Mouse (Mus musculus): ENCODE results near the gene Tbc1d8b. TPM values are rescaled to one million over a fixed set of nuclear protein-coding genes. Genes with fewer than 3 reads are reported as not detected.
"Not testable (repeated sequence)": the region's sequence is repeated elsewhere in the genome, so short reads cannot be mapped to it uniquely, and the experiment has no call there.

Tbc1d8b gene
- polyA plus RNA-seq, 1 experiment from 2014 or later: 2.5 TPM

DNA sequence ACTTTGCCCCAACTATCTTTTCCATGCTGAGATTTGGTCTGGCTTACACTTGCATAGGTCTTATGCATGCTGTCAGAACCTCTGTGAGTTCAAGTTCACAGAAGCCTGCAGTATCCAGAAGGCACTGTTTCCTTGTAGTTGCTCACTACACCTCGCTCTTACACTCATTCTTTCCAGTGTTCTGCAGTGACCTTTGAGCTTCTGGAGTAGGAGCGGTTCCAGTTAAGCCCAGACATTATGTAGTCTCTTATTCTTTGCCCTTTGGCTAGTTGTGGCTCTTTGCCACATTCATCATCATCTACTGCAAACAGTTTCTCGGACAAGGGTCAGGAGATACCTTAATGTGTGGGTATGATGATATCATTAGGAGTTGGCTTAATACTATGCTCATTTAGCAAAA lies 45.7 kb downstream of the Tbc1d8b start:
- no peak for ATAC-seq (replicated peaks; ENCODE audit: insufficient number of reproducible peaks, insufficient read depth, low FRiP score, low read depth)
- 81% methylated on average over 3 of the region's 3 CpGs for WGBS
- no peaks in the 10 kb centered on the region for H3K27me3 ChIP-seq
- no peak overlapping the region for H3K27ac ChIP-seq
- H3K4me2 ChIP-seq: no peak overlapping the region
- H3K4me3 ChIP-seq: no peak overlapping the region
- H3K9me3 ChIP-seq (replicated peaks): no peaks in the 10 kb centered on the region
- no peaks in the 10 kb centered on the region for H3K4me1 ChIP-seq (replicated peaks)
- no peaks in the 10 kb centered on the region; the same call in 1 of the 2 replicates for H3K36me3 ChIP-seq
- H3K9ac ChIP-seq: no peak overlapping the region

DNA sequence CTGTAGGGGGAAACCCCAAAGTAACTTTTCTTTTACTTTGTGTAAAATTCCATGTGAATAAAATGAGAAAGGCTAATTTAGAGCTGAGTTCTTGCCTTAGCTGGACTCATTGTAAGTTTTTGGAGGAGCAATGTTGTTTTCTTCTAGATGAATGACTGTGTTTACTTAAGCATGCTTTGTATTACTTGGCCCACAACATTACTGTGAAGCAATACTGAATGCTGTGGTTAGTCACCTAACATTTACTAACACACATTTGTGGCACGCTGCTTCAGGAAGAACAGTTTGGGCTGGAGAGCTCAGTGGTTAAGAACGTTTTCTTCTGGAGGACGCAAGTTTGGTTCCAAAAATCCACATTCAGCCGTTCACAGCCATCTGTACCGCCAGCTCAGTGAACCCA lies 52.3 kb downstream of the Tbc1d8b start:
- no peaks in the 10 kb centered on the region for H3K27me3 ChIP-seq
- no peak overlapping the region for H3K9ac ChIP-seq
- 80% methylated on average over 5 of the region's 5 CpGs for WGBS
- H3K36me3 ChIP-seq: no peaks in the 10 kb centered on the region; the same call in 1 of the 2 replicates
- H3K4me2 ChIP-seq: no peak overlapping the region
- ATAC-seq (replicated peaks; ENCODE audit: insufficient number of reproducible peaks, insufficient read depth, low FRiP score, low read depth): no peak
- no peak overlapping the region for H3K4me3 ChIP-seq
- no peaks in the 10 kb centered on the region for H3K4me1 ChIP-seq (replicated peaks)
- no peak overlapping the region for H3K27ac ChIP-seq
- no peaks in the 10 kb centered on the region for H3K9me3 ChIP-seq (replicated peaks)

DNA sequence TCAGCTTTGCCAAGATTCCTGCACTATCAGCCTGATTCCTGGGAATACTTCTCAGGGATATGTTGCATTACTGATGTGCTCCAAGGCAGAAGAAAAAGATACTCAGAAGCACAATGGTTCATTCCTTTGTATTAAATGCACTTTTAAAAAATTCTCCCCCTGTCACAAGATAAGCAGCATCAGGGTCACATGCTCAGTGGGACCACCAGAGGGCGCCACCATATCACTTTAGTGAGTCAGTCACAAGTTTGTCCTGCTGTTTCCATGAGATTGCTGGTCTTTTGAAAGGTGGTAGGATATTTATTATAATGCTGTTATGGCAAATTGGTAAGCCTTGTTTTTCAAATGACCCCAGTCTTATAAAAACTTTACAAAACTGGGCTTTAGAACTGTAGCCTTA lies 67.1 kb downstream of the Tbc1d8b start:
- 0% methylated on average over 1 of the region's 1 CpGs for WGBS
- H3K27me3 ChIP-seq: no peaks in the 10 kb centered on the region
- no peaks in the 10 kb centered on the region for H3K36me3 ChIP-seq
- H3K4me3 ChIP-seq: no peak overlapping the region
- no peak overlapping the region for H3K9ac ChIP-seq
- H3K4me2 ChIP-seq: no peak overlapping the region
- H3K4me1 ChIP-seq (replicated peaks): no peaks in the 10 kb centered on the region
- H3K9me3 ChIP-seq (replicated peaks): no peaks in the 10 kb centered on the region
- H3K27ac ChIP-seq: no peak overlapping the region
- no peak for ATAC-seq (replicated peaks; ENCODE audit: insufficient number of reproducible peaks, insufficient read depth, low FRiP score, low read depth)

DNA sequence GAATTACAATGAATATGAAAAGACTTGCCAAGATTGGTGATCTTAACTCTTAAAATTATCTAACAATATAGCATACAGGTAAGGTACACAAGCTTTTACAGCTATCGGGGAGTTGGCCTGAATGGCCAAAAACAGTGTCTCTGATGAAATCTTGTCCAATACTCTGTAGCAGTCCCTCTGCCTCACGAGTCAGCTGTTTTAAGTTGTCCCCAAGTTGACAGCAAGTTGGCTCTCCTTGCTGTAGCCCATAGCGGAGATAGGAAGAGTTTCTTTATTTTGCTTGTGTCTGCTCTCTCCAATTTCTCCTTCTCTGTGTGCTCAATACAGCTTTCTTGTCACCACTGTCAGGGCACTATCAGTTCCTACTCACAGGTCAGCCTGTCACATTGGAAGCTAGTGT lies 73.8 kb downstream of the Tbc1d8b start:
- H3K9ac ChIP-seq; H3K27ac ChIP-seq; H3K36me3 ChIP-seq; H3K4me2 ChIP-seq; H3K9me3 ChIP-seq (replicated peaks); ATAC-seq (replicated peaks; ENCODE audit: insufficient number of reproducible peaks, insufficient read depth, low FRiP score, low read depth); H3K4me3 ChIP-seq; H3K4me1 ChIP-seq (replicated peaks); H3K27me3 ChIP-seq: not testable (repeated sequence)
- 55% methylated on average over 3 of the region's 3 CpGs for WGBS

DNA sequence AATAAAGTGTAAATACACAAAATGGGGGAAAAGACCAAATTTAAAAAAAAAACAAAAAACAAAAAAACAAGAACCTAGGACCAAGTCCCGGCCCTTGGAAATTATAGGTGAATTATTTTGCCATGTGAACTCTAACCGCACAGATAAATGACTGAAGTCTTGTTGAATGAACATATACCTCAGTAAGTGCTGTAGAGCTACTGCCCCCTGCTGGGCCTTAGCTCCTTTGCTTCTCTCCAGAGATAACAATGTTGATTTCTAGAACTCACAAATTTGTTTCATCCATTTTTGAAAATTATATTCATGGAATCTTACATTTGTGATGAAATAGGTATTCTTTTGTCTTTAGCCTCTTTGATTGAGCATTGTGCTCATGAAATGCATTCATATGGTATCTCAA lies 77.8 kb downstream of the Tbc1d8b start:
- ATAC-seq (replicated peaks; ENCODE audit: insufficient number of reproducible peaks, insufficient read depth, low FRiP score, low read depth): no peak
- 70% methylated on average over 2 of the region's 2 CpGs for whole genome bisulfite sequencing

DNA sequence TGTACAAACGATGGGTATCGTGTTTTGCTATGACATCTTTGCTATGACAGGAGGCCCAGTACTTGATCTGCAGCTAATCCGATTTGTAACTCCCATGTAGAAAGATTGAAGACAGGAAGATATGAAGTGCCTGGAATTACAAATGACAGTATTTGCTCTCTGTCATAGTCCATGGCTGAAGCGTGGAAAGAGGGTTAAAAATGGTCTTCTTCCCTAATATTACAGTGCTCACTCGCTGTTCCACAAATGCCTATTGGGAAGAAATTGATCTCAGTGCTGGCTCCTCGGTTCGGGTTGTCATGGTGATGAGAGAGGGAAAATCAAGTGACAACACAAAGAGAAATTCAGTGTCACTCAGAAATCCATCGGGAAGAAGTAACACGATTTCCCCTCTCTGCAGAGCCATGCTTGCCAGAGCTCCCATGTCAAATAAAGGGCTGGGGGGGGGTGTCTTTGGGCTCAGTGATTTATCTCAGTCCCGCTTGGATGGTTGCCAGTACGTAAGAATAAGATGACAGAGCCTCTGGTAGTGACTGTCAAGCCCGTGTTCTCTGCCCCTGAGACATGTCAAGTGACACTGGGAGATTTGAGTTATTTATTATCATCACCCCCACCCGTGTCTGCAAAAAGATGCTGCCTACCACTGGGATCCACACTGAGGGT lies 85.3 kb downstream of the Tbc1d8b start:
- Histone ChIP-seq H3K4me2 (no peak overlapping the region), H3K27me3 (no peaks in the 10 kb centered on the region), H3K4me1 (replicated peaks) (no peaks in the 10 kb centered on the region; the same call in none of the 2 replicates), H3K9me3 (replicated peaks) (no peaks in the 10 kb centered on the region), H3K36me3 (no peaks in the 10 kb centered on the region), H3K27ac (no peak overlapping the region), H3K9ac (no peak overlapping the region), H3K4me3 (no peak overlapping the region)
- 53% methylated on average over 13 of the region's 13 CpGs for WGBS
- ATAC-seq (replicated peaks; ENCODE audit: insufficient number of reproducible peaks, insufficient read depth, low FRiP score, low read depth): no peak

More for the DNA sequence above, 77.8 kb downstream of the Tbc1d8b start:
- Histone ChIP-seq H3K27me3 (no peaks in the 10 kb centered on the region), H3K4me2 (no peak overlapping the region), H3K27ac (no peak overlapping the region), H3K4me1 (replicated peaks) (no peaks in the 10 kb centered on the region), H3K36me3 (no peaks in the 10 kb centered on the region), H3K9ac (no peak overlapping the region), H3K4me3 (no peak overlapping the region), H3K9me3 (replicated peaks) (no peaks in the 10 kb centered on the region)

DNA sequence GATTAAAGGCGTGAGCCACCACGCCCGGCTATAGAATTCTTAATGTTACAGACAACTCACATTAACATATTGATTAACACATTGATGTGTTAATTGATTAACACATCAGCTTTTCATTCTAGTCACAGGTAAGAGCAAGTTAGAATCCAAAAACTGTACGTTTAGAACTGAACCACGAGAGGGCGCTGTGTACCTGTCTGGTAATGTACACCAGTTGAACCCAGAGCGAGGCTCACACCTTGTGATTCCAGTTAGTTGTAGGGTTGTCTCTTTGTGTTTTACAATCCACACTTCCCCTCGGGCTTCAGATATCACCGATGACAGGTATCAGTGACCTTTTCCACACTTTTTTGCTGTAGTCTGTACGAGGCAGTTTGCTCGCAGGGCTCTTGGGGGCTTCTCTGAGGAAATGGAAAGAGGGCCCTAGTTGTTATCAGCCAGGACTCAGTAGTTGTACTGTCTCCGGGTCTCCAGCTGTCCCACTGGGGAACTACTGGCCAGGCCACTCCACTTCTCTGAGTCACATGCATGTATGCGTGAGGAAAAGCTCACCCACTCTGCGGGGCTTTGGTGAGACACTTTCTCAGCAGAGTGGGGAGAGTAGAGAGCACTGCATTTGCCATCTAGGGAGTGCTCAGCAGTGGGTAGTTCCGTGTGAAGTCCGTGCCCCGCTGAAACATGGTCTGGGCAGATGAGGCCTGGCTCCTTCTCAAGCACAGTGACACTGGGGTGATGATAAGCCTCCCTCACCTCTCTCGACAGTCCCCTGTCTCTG lies 89.7 kb downstream of the Tbc1d8b start:
- 20% methylated on average over 18 of the region's 18 CpGs for WGBS
- H3K4me1 ChIP-seq (replicated peaks): no peaks in the 10 kb centered on the region; the same call in none of the 2 replicates
- H3K9me3 ChIP-seq (replicated peaks): no peaks in the 10 kb centered on the region
- peak overlapping the region; percentile 47 for H3K4me2 ChIP-seq
- H3K36me3 ChIP-seq: no peaks in the 10 kb centered on the region
- H3K4me3 ChIP-seq: peak overlapping the region; percentile 4; the same call in 1 of the 2 replicates
- no peak overlapping the region for H3K9ac ChIP-seq
- ATAC-seq (replicated peaks; ENCODE audit: insufficient number of reproducible peaks, insufficient read depth, low FRiP score, low read depth): no peak
- no peak overlapping the region for H3K27ac ChIP-seq
- H3K27me3 ChIP-seq: no peaks in the 10 kb centered on the region

DNA sequence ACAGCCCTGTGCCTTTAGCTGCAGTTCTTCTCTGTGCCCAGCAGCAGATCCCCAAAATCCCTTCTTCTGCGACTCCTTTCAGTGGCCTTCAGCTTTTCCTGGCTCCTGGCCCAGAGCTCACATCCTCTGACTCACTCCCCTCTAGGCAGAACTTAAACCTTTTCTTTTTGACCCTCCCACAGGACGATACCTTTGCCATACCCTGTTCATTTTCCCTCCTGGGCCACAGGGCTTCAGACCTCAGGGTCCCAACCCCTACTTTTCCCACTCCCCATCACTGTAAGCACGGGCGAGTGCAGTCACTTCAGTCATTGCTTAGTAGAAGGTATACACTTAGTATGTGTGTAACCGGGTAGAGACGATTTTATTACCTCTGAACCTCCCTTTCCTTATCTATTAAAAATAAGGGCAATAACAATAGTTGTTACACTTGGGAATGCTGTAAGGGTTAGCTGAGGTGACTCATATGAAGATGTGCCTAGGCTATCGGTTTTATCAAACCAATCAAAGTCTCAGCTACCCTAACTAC lies 90.4 kb downstream of the Tbc1d8b start:
- ATAC-seq (replicated peaks; ENCODE audit: insufficient number of reproducible peaks, insufficient read depth, low FRiP score, low read depth): no peak

DNA sequence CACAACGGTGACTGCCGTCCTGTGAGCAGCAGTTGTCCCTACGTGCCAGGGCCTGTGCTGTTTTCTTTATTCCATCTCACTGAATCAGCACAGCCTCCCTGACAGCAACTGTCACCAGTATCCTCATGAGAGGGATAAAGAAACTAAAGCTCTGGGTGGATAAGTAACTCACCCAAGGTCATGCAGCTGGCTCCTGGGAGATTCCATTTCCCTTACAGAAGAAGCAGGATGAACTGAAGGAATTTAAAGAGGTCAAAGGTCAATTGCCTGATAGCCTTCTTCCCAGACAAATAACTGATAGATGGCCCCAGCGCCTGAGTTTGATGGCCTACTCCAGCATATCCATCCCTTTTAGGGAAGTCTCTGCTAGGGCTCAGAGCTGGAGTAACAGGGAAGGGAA lies 92.6 kb downstream of the Tbc1d8b start:
- ATAC-seq (replicated peaks; ENCODE audit: insufficient number of reproducible peaks, insufficient read depth, low FRiP score, low read depth): no peak
- no peak overlapping the region for H3K4me3 ChIP-seq
- H3K27ac ChIP-seq: no peak overlapping the region
- H3K36me3 ChIP-seq: no peaks in the 10 kb centered on the region
- H3K9me3 ChIP-seq (replicated peaks): no peaks in the 10 kb centered on the region
- WGBS: 52% methylated on average over 4 of the region's 4 CpGs
- no peak overlapping the region for H3K9ac ChIP-seq
- H3K4me1 ChIP-seq (replicated peaks): no peaks in the 10 kb centered on the region; the same call in none of the 2 replicates
- no peaks in the 10 kb centered on the region for H3K27me3 ChIP-seq
- H3K4me2 ChIP-seq: no peak overlapping the region

More for the DNA sequence above, 90.4 kb downstream of the Tbc1d8b start:
- no peaks in the 10 kb centered on the region; the same call in none of the 2 replicates for H3K4me1 ChIP-seq (replicated peaks)
- 51% methylated on average over 7 of the region's 7 CpGs for WGBS
- H3K4me2 ChIP-seq: peak overlapping the region; percentile 47; the same call in 1 of the 2 replicates
- H3K4me3 ChIP-seq: 0 out of 2 replicates have a peak overlapping the region, but pooled peaks have one; percentile 4
- no peaks in the 10 kb centered on the region for H3K27me3 ChIP-seq
- no peaks in the 10 kb centered on the region for H3K9me3 ChIP-seq (replicated peaks)
- no peak overlapping the region for H3K27ac ChIP-seq
- H3K36me3 ChIP-seq: no peaks in the 10 kb centered on the region
- H3K9ac ChIP-seq: no peak overlapping the region

DNA sequence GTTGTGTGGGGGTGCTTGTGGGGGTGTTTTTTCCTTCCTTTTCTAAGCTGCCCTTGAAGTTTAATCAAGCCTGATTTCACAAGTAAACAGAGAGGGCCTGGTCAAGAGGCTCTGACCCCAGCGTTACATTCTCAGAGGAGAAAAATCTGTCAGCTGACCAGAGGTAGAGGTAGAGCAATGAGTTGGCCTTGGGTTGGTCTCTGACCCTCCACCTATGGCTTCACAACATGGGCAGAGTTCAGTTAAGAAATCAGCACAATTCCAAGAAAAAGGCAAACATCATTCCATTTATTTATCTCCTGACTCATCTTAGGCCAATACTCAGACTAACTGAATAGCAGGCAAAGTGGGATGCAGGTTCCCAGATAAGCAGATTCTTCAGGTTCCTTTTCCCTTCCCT lies 94.1 kb downstream of the Tbc1d8b start:
- no peak for ATAC-seq (replicated peaks; ENCODE audit: insufficient number of reproducible peaks, insufficient read depth, low FRiP score, low read depth)
- Histone ChIP-seq H3K4me3 (no peak overlapping the region), H3K27me3 (no peaks in the 10 kb centered on the region), H3K9me3 (replicated peaks) (no peaks in the 10 kb centered on the region), H3K9ac (no peak overlapping the region), H3K36me3 (no peaks in the 10 kb centered on the region), H3K4me1 (replicated peaks) (peaks cover 2% of the 10 kb centered on the region), H3K27ac (no peak overlapping the region), H3K4me2 (no peak overlapping the region)
- 73% methylated on average over 1 of the region's 1 CpGs for WGBS

DNA sequence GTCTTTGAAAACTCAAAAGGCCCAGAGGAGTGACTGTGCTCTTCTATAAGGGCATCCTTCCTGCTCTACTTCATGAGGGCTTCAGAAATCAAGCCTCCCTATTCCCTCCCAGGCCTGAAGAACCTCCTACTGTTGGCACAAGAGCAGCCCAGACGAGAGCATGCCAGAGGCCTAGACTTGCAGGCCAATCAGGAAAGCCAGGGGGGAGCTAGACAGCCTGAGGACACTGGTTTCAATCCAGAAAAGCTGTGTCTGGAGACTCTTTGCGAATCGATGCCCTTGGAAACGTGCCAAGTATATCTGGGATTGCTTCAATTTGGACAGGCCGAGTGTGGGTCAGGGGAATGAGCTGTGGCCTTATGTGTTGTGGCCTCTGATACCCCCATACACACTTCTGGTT lies 94.6 kb downstream of the Tbc1d8b start:
- H3K36me3 ChIP-seq: no peaks in the 10 kb centered on the region
- no peak for ATAC-seq (replicated peaks; ENCODE audit: insufficient number of reproducible peaks, insufficient read depth, low FRiP score, low read depth)
- H3K27ac ChIP-seq: no peak overlapping the region
- H3K9ac ChIP-seq: no peak overlapping the region
- H3K9me3 ChIP-seq (replicated peaks): no peaks in the 10 kb centered on the region
- H3K4me3 ChIP-seq: no peak overlapping the region
- peaks cover 2% of the 10 kb centered on the region for H3K4me1 ChIP-seq (replicated peaks)
- H3K4me2 ChIP-seq: no peak overlapping the region
- 56% methylated on average over 5 of the region's 5 CpGs for WGBS
- H3K27me3 ChIP-seq: no peaks in the 10 kb centered on the region
